Mouse (Mus musculus): ENCODE measurements around the gene Nle1.

DNA sequence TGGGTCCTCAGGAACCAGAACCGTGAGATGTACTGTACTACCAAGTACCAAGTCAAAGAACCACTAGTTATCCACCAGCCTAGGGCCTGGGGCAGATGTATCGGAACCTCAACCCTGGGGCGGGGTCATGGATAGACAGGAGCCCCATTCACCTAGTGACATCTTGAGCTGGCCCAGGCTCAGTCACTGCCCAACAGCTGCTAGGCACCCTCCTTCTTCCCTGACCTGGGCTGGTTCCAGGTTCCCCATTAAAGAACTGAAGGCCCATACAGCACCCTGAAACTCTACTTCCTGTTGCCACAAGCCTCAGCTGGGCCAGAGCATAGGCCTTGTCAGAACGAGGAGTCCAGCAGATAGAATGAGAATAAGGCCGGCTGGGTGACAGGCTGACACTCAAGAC lies 8.5 kb downstream of the Nle1 start:
- TF ChIP-seq CTCF (IDR thresholded peaks at IDR 0.05; ENCODE audit: low read depth) (no peak), EP300 (IDR thresholded peaks at IDR 0.05; ENCODE audit: low read depth) (no peak)
